In genomic region chr8:122550995-122551264, GRCm38 (mm10) we compare ENCODE assay signal across 8 mouse cellular contexts. TPM values are rescaled to one million over a fixed set of nuclear protein-coding genes. Genes with fewer than 3 reads are reported as not detected.
DNase-seq lines count a peak whose midpoint lies in the region; ATAC-seq and TF ChIP-seq lines count a peak whose summit lies in the region.

No protein-coding gene starts in this region.

- H3K9me3 ChIP-seq in neural tube, embryonic 11.5 days (ENCODE audit: control insufficient read depth, low read length): no peaks in the 10 kb centered on the region
- no peaks in the 10 kb centered on the region for H3K9me3 ChIP-seq in limb, embryonic 14.5 days (ENCODE audit: control insufficient read depth, low read length)
- no peaks in the 10 kb centered on the region for H3K9me3 ChIP-seq in stomach, embryonic 14.5 days (ENCODE audit: control insufficient read depth, low read depth, low read length)

- intact Hi-C loops in left cerebral cortex, postnatal 36 days (cut with DNase I): loop anchor here (1.0 kb wide), 1 partner anchor 50 kb away; no protein-coding TSS in a partner anchor

- H3K27ac ChIP-seq in neural tube, embryonic 11.5 days (ENCODE audit: low read depth, low read length): 0 out of 2 replicates have a peak overlapping the region, but pooled peaks have one; percentile 14
- H3K27ac ChIP-seq in limb, embryonic 14.5 days (replicated peaks; ENCODE audit: low read depth, low read length): peak overlapping the region; percentile 89
- peak overlapping the region; percentile 90 for H3K27ac ChIP-seq in stomach, embryonic 14.5 days (ENCODE audit: low read length)

- H3K4me1 ChIP-seq in neural tube, embryonic 11.5 days (ENCODE audit: control insufficient read depth, insufficient read depth, low read length): 0 out of 2 replicates have a peak, but pooled peaks cover 4% of the 10 kb centered on the region
- H3K4me1 ChIP-seq in limb, embryonic 14.5 days (ENCODE audit: control insufficient read depth, insufficient read depth, low read length): peaks cover 39% of the 10 kb centered on the region
- peaks cover 33% of the 10 kb centered on the region for H3K4me1 ChIP-seq in stomach, embryonic 14.5 days (ENCODE audit: control insufficient read depth, insufficient read depth, low read length)

- peaks cover 19% of the 10 kb centered on the region for H3K27me3 ChIP-seq in neural tube, embryonic 11.5 days (ENCODE audit: control insufficient read depth, insufficient read depth, low read length)
- no peaks in the 10 kb centered on the region for H3K27me3 ChIP-seq in limb, embryonic 14.5 days (ENCODE audit: control insufficient read depth, insufficient read depth, low read length)
- H3K27me3 ChIP-seq in stomach, embryonic 14.5 days (ENCODE audit: control insufficient read depth, insufficient read depth, low read length): no peaks in the 10 kb centered on the region

- peak overlapping the region; percentile 81 for H3K4me2 ChIP-seq in neural tube, embryonic 11.5 days (ENCODE audit: low read depth)
- peak overlapping the region; percentile 88 for H3K4me2 ChIP-seq in limb, embryonic 14.5 days (replicated peaks; ENCODE audit: low read depth, low read length, severe bottlenecking)
- peak overlapping the region; percentile 72 for H3K4me2 ChIP-seq in stomach, embryonic 14.5 days (replicated peaks; ENCODE audit: low read depth, low read length)

- WGBS in neural tube, embryonic 11.5 days: 0% methylated on average over 26 of the region's 43 CpGs
- 0% methylated on average over 2 of the region's 43 CpGs for WGBS in limb, embryonic 14.5 days
- WGBS in stomach, embryonic 14.5 days: under 1% methylated on average over 43 of the region's 43 CpGs

- peak; percentile 79 for DNase-seq in embryo, embryonic 11 days
- no peak for DNase-seq in embryo, embryonic 10 days (ENCODE audit: low spot score)
- DNase-seq in neural tube, embryonic 11.5 days (ENCODE audit: low spot score): no peak
- no peak for DNase-seq in neural tube, embryonic 10.5 days (ENCODE audit: extremely low spot score, low spot score)
- DNase-seq in limb, embryonic 14.5 days (ENCODE audit: low spot score): no peak
- no peak for DNase-seq in left cerebral cortex, postnatal 36 days (ENCODE audit: low spot score in 2 of 2)
- no peak for DNase-seq in cerebellum, postnatal 25 days

- H3K9ac ChIP-seq in neural tube, embryonic 11.5 days (ENCODE audit: low read length): peak overlapping the region; percentile 74
- peak overlapping the region; percentile 89 for H3K9ac ChIP-seq in limb, embryonic 14.5 days (ENCODE audit: low read depth, low read length, severe bottlenecking)
- H3K9ac ChIP-seq in stomach, embryonic 14.5 days (replicated peaks; ENCODE audit: low read depth, low read length): peak overlapping the region; percentile 93

- no peaks in the 10 kb centered on the region for H3K36me3 ChIP-seq in neural tube, embryonic 11.5 days (ENCODE audit: control insufficient read depth, insufficient read depth, low read length)
- no peaks in the 10 kb centered on the region for H3K36me3 ChIP-seq in limb, embryonic 14.5 days (ENCODE audit: control insufficient read depth, insufficient read depth, low read length)
- no peaks in the 10 kb centered on the region for H3K36me3 ChIP-seq in stomach, embryonic 14.5 days (ENCODE audit: control insufficient read depth, insufficient read depth, low read length)

- H3K4me3 ChIP-seq in neural tube, embryonic 11.5 days (ENCODE audit: low read depth, low read length): peak overlapping the region; percentile 49
- H3K4me3 ChIP-seq in limb, embryonic 14.5 days (replicated peaks; ENCODE audit: low read length): peak overlapping the region; percentile 73
- H3K4me3 ChIP-seq in stomach, embryonic 14.5 days (ENCODE audit: low read depth, low read length): peak overlapping the region; percentile 70

- peak; percentile 39; the same call in 1 of the 2 replicates for ATAC-seq in neural tube, embryonic 11.5 days (ENCODE audit: insufficient read depth, low FRiP score, low TSS enrichment)
- ATAC-seq in limb, embryonic 14.5 days (ENCODE audit: low FRiP score, low read depth): no peak
- ATAC-seq in stomach, embryonic 14.5 days (ENCODE audit: insufficient number of reproducible peaks, insufficient read depth, low FRiP score, low read depth): no peak; the same call in 1 of the 2 replicates

- no peak for TF ChIP-seq POLR2A in limb, embryonic 14.5 days (IDR thresholded peaks at IDR 0.05; ENCODE audit: borderline replicate concordance, extremely low read depth, insufficient read depth, insufficient read length)

RNA-seq across cellular contexts. Expression of gene Piezo1, which starts 0.2 kb away (rescaled TPM):
- 5.5 and 7.5 TPM in 2 replicates for polyA plus RNA-seq in neural tube, embryonic 11.5 days (2014; fragmentation: Nextera tagmentation; extraction: Ambion mirVana)
- polyA plus RNA-seq in limb, embryonic 14.5 days (2012; rRNA removed): 93.3 and 120 TPM in 2 replicates
- 20.4 and 20.7 TPM in 2 replicates for polyA plus RNA-seq in limb, embryonic 14.5 days (2014; fragmentation: Nextera tagmentation; extraction: Ambion mirVana)
- polyA plus RNA-seq in stomach, embryonic 14.5 days (2014; fragmentation: Nextera tagmentation; extraction: Ambion mirVana): 15.6 and 24.2 TPM in 2 replicates
- total RNA-seq in left cerebral cortex, postnatal 36 days (2021): 1 to 10 TPM; 6.5 to 7.6 TPM

RNA-seq across cellular contexts. Expression of gene Cdt1, which starts 16.9 kb away (rescaled TPM):
- 34.3 and 37.1 TPM in 2 replicates for polyA plus RNA-seq in neural tube, embryonic 11.5 days (2014; fragmentation: Nextera tagmentation; extraction: Ambion mirVana)
- 79.0 and 103 TPM in 2 replicates for polyA plus RNA-seq in limb, embryonic 14.5 days (2012; rRNA removed)
- 34.0 and 34.2 TPM in 2 replicates for polyA plus RNA-seq in limb, embryonic 14.5 days (2014; fragmentation: Nextera tagmentation; extraction: Ambion mirVana)
- 34.8 and 36.4 TPM in 2 replicates for polyA plus RNA-seq in stomach, embryonic 14.5 days (2014; fragmentation: Nextera tagmentation; extraction: Ambion mirVana)
- 1 to 10 TPM; 1.8 to 3.5 TPM for total RNA-seq in left cerebral cortex, postnatal 36 days (2021)

RNA-seq across cellular contexts. Expression of gene Aprt, which starts 25.8 kb away (rescaled TPM):
- polyA plus RNA-seq in neural tube, embryonic 11.5 days (2014; fragmentation: Nextera tagmentation; extraction: Ambion mirVana): 219 and 243 TPM in 2 replicates
- 199 and 217 TPM in 2 replicates for polyA plus RNA-seq in limb, embryonic 14.5 days (2012; rRNA removed)
- 348 and 382 TPM in 2 replicates for polyA plus RNA-seq in limb, embryonic 14.5 days (2014; fragmentation: Nextera tagmentation; extraction: Ambion mirVana)
- 394 and 436 TPM in 2 replicates for polyA plus RNA-seq in stomach, embryonic 14.5 days (2014; fragmentation: Nextera tagmentation; extraction: Ambion mirVana)
- 10 to 100 TPM; 54.5 to 62.3 TPM for total RNA-seq in left cerebral cortex, postnatal 36 days (2021)

Comparison
In these comparisons a context has a peak if more than half of its experiments do, and no peak if none do; other contexts are left out.
1. H3K27ac ChIP-seq: peak in every context shown above with its lines; median percentile 90 in stomach, embryonic 14.5 days; 89 in limb, embryonic 14.5 days; 14 in neural tube, embryonic 11.5 days.